Mouse (Mus musculus) frontal cortex, postnatal 25 days (tissue): ENCODE measurements around the gene Trappc11.
A peak's percentile ranks its signal among the peaks of the same experiment; 100 is the strongest.

Experiments used
- DNase-seq, 2 experiments: peaks; one replicate each; pipeline ENCODE4 v3.0.0; 2022; ENCODE audit warnings: low spot score in 2 of 2

Gene Trappc11

DNA sequence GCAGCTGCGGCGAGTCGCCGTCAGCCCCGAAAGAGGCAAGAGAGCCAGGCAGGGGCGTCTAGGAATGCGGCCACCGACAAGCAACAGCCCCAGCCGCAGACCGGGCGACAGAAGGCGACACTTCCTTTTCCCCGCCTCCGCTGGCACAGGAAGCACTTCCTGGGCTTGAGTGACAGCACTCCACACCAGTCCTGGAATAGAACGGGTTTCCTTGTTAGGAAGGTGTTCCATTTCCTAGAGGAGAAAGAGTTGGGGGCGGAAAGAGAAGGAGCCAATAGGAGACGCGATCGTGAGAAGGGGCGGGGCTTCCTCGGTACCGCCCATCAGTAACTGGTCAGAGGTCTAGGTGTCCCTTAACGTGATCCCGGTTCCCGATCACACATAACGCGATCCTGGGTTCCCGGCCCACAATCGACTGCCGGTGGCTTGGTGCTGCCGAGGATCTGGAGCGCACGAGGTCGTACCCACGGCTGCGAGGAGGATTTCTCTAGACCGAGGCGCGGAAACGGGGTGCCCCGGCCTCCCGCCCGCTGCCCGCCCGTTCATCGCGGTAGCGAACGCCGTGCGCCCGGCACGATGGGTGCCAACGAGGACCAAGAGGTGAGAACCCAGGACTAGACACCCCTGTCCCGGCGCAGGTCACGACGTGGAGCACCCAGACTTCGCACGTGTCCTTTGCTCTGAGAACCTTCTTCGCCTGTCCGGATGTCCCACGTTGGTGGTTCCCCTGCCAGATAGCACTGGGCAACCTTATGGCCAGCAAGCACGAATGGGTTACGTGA lies at the start of gene Trappc11, which contains the start of gene Rwdd4a:
TSS of gene Trappc11 (minus strand) at position 127 of the 782 bp plus-strand sequence.
TSS of gene Rwdd4a (plus strand) at position 321 of the 782 bp plus-strand sequence.
- peak; percentile 87 to 91 for DNase-seq

DNA sequence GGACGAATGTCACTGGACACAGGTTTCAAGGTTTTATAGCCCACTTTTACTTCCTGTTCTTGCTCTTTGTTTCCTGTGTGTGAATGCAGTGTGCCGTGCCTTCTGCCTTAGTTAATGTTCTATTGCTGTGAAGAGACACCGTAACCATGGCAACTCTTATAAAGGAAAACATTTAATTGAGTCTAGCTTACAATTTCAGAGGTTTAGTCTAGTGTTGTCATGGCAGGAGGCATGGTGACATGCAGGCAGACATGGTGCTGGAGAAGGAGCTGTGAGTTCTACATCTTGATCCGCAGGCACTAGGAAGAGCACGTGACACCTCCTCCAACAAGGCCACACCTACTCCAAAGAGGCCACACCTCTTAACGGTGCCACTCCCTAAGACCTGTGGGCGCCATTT lies 48.2 kb upstream of the Trappc11 start:
- DNase-seq: no peak

DNA sequence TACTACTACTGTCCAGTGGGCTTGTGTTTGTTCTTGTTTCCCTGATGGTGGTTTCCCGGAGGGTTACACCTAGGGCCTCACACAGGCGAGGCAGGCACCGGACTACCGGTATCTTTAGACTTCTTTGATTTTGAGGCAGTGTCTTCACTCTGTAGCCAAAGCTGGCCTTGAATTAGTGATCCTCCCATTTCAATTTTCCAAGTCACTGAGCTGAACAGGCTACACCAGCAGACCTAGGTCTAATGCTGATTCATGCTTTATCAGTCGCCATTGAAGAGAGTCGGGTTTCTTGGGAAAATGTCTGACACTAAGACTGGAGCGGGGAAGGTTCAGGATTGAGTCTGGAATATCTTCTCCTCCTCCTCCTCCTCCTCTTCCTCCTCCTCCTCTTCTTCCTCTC lies 40.2 kb upstream of the Trappc11 start:
- DNase-seq: no peak

DNA sequence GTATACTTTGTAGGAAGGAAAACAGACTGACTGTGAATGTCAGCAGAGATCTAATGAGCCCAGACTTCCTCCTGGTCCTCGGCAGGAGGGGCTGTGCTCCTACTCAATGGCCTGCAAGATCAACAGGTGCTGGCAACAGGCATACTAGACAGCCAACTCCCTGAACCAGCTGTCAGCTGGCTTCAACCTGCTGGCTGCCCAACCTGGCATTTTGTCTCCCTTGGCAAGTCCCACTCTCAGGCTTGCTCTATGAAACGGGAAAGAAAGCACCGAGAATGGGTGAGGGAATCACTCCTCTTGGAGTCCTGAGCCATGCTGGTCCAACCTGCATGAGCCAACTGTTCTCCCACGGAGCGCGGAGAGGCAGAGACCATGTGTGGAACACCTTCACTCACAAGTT lies 36.9 kb upstream of the Trappc11 start:
- DNase-seq: no peak

DNA sequence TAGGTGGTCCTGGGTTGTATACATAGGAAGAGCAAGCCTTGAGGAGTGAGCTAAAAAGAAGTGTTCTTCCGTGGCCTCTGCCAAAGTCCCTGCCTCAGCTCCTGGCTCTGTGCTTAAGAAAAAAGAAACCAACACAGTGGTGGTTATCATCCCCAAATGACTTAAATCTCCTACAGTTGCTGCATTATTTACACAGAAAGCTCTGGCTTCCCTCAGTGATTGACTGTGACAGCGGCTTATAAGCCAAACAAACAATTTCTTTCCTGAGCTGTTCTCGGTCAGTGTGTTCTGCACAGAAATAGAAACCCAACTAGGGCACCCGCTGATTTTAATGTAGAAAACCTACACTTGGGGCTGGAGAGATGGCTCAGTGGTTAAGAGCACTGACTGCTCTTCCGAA lies 34.8 kb upstream of the Trappc11 start:
- DNase-seq: no peak

DNA sequence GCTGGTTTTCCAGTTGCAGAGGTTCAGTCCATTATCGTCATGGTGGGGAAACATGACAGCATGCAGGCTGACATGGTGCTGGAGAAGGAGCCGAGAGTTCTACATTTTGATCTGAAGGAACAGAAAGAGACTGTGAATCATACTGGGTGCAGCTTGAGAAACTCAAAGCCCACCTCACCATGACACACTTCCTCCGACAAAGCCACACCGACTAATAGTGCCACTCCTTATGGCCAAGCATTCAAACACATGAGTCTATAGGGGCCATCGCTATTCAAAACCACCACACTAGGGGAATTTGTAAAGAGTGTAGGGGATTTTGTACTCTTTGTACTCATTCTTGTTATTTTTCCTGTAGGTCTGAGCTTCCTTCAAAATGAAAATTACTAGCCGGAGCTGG lies 33.3 kb upstream of the Trappc11 start:
- no peak for DNase-seq

DNA sequence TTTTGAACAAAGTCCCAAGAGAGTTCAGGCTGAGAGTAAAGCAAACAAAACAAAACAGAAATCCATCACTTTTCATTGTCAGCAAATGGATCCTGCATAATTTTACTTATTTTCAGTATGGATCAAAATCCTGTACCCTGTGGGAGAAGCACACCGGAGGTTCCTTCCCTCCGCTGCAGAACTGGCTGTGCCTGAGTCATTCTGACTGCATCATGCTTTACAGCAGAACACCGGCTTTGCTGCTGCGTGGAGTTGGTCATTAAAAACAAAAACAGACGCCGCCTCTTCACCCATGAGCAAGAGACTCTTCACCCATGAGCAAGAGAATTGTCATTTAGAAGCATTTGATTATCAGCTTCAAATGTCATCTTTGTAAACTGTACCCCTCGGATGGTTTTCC lies 27.5 kb upstream of the Trappc11 start:
- DNase-seq: no peak

DNA sequence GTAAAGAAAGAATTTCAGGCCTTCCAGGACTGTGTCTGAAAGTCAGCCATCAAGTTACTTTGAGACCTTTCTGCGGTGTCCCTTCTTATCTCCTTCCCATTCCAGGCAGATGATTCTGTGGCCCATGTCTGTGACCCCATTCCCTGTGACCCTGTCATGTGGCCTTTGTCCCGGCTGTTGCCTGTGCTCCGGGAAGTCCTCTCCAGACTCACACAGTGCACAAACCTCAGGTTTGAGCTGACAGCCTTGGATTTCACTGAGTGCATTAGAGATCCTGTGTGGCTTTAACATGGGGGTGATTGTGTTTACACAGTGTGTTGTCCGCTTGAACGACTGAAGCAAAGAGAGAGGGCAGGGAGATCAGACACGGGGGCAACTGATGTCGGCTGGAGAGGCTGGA lies 25.0 kb upstream of the Trappc11 start:
- no peak for DNase-seq

DNA sequence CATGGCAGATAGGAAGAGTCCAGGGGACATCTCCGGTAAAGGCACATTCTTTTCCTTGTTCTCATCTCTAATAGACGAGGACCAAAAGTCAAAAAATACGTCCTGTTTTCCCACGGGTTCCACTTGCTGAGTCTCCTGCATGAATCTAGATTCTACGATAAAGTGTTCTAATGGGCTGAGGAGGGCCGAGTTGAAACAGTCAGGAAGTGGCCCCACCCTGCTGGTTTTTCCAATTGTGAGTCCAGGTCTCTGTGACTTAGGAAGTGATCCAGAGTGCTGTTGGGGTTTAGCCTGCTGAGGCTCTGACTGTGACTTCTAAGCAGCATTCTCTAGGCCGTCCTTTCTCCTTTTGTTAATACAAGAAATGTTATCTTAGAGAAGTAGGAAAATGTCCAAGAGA lies 23.2 kb upstream of the Trappc11 start:
- no peak for DNase-seq

DNA sequence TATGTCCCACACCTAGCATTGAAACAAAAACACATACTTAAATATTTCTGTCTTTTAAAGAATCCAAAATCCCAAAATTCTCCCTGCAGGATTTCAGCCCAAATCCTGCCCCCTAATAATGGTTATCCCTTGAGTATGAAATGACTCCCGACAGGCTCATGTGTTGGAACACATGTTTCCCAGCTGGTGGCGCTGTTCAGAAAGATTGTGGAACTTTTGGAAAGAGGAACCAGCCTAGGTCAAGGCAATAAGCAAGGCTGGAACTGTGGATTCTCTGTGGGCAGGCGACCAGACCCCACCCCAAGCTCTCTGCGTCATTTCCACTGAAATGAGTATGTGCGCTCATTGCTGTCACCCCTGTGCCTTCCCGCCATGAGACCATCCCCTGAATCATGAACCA lies 20.3 kb upstream of the Trappc11 start:
- no peak for DNase-seq

DNA sequence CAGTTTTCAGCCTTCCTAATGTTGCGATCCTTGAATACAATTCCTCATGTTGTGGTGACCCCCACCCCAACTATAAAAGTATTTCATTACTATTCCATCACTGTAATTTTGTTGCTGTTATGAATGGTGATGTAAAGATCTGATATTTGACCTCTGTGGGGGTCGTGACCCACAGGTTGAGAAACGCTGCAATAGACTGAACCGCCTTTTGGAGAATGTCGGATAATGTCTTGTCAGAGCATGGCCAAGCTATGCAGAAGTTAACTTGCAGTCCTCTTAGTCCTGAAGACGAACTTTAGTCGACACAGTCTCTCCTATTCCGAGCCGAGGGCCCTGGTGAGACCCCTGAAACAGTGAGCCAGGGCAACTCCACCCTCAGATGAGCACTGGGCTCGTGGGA lies 13.8 kb upstream of the Trappc11 start:
- DNase-seq: no peak

DNA sequence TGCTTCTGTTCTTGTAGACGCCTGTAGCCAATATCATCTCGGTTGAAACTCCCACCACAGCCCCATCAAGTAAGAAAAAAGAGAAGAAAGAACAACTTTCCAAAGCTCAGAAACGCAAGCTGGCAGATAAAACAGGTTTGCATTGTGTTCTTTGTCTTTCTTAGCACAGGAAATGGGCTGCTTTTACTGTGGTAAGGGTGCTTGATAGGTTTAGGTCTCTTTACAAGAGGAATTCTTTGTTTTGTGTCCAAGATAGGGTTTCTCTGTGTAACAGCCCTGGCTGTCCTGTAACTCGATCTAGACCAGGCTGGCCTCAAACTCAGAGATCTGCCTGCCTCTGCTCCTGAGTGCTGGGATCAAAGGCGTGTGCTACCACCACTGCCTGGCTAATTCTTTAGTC lies 10.8 kb upstream of the Trappc11 start:
- no peak for DNase-seq

DNA sequence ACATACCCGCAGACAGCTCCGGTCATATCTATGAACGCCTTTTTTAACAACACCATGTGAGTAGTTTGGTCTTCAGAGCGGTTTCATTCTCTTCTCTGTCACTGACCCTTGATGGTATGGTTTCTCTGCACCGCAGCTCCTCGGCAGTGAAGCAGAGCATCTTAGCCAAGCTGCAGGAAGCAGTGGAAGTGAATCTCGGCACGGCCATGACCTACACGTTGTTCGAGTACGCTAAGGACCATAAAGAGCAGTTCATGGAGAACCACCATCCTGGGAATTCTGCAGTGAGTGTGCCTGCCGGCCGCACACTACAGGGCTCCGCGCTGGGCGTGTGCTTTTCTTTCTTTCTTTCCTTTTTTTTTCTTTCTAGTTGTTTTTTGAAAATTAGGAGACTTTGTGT lies 9.5 kb upstream of the Trappc11 start:
- no peak for DNase-seq

DNA sequence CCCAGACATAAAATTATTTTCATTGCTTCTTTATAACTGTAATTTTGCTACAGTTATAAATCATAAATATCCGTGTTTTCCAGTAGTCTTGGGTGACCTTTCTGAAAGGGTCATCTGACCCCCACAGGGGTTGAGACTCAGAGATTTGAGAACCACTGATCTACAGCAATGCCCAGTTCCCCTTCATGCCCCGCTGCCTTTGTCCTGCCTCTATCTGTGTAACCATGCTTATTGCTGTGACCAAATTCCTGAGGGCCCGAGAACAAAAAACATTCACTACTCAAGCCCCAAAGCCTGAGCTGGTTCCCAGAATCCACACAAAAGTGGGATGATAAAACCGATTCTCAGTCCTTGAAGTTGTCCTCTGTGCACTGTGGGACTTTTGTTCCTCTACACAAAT lies 5.1 kb upstream of the Trappc11 start:
- DNase-seq: no peak

DNA sequence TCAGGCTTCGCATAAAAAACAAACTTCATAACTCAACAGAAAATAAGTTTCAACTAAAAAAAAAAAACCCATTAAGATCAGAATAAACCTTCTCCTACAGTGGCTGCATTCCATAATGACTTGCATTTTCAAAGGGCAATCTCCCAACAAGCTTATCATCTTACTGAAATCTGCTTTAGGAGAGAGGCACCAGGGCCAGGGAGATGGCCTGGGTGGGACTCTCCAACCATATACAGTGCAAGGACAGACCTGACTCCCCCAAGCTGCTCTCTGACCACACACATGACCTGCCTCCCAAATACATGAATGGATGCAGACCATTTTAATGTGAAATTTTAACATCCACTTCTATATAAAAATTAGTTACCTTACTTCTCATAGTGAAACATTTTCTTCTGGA lies 5.2 kb downstream of the Trappc11 start:
- DNase-seq: no peak

DNA sequence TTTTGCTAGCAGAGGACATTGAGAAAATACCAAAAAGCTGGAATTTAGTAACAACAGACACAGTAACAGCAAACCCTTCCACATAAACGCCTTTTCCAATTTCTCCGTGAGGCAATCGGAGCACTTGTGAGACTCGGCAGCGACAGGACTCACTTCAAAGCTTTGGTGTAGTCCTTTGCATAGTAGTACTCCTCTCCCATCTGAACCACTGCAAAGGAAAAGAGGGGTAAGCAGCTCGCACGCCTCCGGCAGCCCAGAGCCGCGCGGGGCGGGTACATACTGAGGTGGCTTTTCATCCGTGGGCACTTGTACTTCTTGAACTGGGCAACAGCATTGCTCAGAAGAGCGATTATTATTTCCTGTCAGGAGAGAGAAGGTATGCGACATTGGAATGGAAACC lies 19.7 kb downstream of the Trappc11 start:
- DNase-seq: no peak

DNA sequence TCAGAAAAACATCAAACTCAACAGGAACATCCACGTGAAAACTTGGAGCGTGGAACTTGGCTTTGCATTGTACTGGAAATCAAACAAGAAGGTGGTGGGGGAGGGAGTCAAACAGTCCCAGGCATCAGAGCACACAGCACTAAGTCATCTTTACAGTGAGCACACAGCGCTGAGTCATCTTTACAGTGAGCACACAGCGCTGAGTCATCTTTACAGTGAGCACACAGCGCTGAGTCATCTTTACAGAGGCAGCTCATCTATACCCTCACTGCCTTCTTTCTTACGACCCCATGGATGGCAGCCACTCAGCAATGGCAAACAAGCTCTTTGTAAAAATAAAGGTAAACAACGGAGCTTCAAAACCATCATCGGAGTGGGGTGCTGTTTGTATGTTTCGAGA lies 22.3 kb downstream of the Trappc11 start:
- DNase-seq: no peak

DNA sequence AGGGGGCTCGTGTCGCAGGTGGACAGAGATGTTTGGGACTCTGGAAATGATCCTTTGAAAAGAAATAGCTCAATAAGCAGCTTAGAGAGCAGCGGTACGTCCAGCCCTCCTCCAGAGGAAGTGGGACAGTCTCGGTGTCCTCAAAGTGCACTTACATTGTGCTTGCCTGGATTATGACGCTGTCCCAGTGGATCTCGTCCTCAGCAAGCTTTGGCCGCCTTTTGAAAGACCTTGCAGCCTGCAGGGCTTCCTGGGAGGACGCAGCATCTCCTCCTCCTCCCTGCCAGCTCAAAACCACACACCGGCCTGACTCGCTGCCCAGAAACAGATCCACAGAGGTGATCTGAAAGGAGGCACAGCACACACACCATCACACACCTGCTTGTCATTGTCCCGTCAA lies 27.8 kb downstream of the Trappc11 start:
- no peak for DNase-seq

DNA sequence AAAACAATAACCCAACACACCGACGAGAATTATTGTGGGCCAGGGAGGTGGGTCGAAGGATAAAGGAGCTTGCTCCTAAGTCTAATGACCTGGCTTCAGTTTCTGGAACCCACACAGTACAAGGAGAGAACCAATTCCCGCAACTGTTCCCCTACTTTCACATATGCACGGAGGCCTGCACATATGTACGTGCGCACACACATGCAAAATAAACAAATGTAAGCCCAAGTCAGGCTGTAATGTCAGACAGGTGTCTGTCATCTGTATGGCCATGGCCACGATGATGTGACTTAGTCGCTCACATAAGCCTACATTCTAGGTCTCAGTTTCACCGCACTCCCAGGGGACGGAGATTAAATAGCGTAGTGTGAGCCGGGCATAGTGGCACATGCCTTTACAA lies 30.7 kb downstream of the Trappc11 start:
- no peak for DNase-seq

DNA sequence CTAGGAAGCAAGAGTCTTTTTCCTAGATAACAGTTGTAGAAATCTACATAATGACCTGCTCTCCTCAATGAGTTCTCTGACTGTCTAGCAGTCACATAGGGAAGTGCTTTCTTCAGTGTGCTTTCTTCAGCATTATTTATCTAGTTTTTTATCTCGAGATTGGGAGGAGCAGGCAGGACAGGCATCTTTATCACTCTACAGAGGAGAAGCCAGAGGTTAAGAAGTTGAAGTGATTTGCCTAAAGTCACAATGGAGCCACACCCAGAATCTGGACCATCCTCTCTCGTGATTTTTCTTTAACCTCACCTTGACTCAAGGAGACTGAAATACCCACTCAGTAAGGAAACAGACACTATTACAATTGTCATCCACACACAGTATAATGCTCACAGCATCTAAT lies 31.3 kb downstream of the Trappc11 start:
- DNase-seq: no peak

DNA sequence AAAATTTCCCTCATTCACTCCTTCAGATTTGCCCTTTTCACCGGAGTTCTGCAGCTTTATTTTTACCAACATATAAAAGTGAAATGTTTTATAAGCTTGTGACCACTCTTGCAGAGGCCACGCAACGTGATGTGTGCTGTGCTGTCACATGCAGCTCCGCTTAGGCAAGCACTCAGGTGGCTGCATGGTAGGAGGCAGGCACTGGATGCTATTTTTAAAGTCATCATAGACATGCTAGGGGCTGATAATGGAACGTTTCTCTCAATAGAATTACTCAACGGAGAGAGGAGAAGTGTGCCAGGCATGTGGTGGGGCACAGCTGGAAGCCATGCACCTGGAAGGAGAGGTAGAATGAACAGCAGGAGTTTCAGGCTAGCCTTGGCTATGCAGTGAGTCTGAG lies 37.8 kb downstream of the Trappc11 start:
- DNase-seq: no peak

DNA sequence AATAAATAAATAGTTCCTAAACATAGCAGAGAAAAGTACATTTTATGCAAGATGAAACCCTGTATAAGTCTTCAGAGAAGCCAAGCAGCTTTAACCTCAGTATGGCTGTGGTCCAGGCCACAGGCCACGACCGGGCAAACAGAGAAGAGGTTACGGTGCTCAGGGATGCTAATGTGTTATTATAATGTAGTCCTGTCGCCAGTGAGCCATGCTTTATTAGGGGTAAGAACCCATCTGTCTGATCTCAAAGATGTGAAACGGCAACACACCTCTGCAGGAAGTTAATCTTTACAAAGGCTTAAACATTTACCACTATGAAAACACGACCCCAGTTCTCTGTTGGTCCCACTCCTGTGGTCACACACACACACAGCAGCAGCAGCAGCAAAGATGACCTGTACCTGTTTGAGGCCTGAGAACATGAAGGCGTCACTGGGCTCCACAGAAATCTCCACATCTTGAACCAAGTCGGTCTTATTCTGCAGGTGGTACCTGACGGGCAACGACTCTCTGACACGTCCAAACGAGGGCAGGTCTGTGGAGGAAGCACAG lies 38.6 kb downstream of the Trappc11 start:
- no peak for DNase-seq

DNA sequence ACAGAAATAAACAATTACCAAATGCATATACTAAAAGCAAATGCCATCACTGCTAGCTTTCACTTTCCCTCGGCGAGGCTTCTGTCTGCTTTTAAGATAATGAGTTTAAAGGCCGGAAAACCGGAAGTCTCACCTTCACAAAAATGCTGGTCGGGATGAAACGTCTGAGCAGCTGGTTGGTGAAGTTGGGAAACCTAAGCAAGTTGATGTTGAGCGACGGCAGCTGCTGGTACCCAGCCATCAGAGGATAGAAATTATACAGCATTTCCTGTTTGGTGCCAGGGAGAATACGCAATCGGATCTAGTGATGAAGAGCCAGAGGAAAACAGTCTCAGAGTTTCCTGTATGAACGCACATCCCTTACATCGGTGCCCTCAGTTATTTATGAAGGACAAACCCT lies 40.2 kb downstream of the Trappc11 start:
- DNase-seq: no peak

DNA sequence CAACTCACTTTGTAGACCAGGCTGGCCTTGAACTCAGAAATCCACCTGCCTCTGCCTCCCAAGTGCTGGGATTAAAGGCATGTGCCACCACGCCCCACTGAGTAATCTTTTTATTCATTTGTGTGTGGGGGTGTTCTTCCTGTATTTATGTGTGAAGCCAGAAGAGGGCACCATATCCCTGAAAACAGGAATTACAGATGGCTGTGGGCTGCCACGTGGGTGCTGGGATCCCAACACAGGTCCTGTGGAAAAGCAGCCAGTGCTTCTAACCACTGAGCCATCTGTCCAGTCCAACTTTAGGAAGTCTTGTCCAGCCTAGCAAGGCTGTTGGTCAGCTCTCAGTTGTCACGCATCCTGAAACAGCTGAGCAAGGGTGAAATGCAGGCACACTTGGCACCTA lies 46.0 kb downstream of the Trappc11 start:
- no peak for DNase-seq
